Mouse (Mus musculus): ENCODE results near the gene Btbd9.

DNA sequence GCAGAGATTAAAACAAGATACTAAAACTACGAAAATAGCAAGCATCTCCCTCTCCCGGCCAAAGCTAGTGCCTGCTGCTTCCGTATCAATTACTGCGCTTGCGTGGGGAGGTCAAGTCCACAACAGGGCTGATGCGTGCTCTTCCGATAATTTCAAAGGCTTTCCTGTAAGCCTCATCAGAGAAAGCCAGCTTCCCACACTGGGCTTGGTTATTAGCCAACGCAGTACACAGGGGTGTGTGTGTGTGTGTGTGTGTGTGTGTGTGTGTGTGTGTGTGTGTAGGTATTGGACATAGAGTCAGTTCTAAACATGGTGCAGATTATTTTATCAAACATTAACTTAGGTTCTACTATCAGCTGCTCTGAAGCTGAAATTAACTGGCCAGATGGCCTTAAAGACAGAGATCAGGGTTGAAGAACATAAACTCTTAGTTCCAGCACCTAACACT, 30.4 kb upstream of the Btbd9 start:
- TF ChIP-seq CTCF (IDR thresholded peaks at IDR 0.05; ENCODE audit: extremely low read depth, insufficient read depth, insufficient read length, insufficient replicate concordance) (no peak), POLR2A (IDR thresholded peaks at IDR 0.05; ENCODE audit: low read depth, low read length) (no peak)
